Mouse (Mus musculus) megakaryocyte, embryonic 14.5 days (primary cell): Measurements from ENCODE around the gene Necab2.

Experiments
- FLI1 ChIP-seq: IDR thresholded peaks from 2 replicates; pipeline ENCODE4 v1.6.1; 2012; ENCODE audit warnings: low read length, inconsistent platforms, mixed read lengths
- GATA1 ChIP-seq: IDR thresholded peaks from 3 replicates; pipeline ENCODE4 v1.6.1; 2012; ENCODE audit warnings: mixed read lengths, low read length, inconsistent platforms, borderline replicate concordance

GRCm38 (mm10) chr8:119499836-119500235 is 53.3 kb downstream of the Necab2 start:
- no peak for TF ChIP-seq GATA1
- TF ChIP-seq FLI1: no peak
